Mouse (Mus musculus): ENCODE measurements around the gene Uso1.

Uso1 gene

DNA sequence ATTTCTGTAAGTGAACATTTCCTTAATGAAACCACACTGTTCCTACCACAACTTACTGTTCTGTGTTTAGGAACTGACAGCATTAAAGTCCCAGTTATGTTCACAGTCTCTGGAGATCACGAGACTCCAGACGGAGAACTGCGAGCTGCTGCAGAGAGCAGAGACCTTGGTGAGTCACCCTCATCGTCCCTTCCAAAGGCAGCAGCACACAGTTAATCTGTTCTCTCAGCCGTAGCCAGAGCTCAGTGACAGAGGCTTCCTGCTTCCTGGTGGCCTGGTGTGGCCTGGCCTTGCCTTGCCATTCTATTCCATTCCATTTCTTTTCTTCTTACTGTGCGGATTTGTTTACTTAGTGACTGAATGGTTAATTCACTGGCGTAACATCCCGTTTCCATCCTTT is 60.5 kb downstream of the Uso1 start:
- DNase-seq, result no peak

DNA sequence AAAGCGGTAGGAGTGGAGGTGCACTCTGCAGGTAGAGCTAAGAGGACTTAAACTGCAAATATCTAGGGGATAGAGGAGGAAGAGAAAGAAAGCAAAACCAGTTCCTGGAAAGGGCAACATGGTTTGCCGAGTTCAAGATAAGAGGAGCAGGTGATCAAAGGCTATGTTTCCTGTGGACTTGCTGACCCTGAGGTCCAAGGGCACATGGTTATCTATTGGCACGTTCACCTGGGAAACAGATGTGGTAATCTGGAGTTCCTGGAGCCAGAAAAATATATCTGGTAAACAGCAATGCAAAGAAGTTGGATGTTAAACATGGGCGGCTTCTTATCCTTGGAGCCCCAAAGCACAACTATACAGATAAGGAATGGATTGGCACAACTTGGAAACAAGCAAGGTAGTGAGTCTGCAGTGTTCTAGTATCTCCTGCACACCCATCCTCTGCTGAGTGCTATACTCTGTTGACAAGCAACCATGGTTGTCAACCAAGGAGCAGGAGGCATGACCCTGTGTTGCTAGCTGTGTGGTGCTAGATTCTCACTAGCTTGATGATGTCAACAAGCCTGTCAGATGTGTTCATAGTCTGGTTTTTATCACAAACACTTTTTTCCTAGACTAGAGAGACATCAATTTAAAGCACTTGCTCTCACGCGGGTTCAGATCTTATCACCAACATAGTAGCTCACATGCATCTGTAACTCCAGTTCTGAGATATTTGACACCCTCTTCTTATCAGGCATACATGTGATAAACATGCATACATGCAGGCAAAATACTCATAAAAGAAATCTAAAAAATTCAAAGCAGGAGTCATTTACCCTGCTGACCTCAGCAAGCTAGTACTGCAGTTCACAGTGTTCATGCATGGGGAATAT is 66.7 kb downstream of the Uso1 start:
- no peak for DNase-seq

DNA sequence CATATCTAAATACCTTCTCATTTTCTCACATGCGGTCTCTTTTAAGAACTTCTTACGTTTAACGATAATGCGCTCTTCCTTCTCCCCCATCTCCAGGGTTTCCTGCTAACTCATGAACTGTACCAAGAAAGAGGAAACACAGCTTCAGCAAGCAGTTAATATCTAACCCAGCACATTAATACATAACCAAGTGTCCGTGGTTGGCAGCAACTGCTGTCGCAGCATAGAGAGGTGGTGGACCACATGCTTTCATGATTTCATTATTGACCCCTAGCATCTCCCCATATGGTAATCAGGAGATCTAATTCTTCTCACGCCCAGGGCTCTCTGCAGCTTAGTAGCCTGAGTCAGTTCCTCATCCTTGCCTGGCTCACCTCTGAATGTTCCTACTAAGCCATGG is 67.4 kb downstream of the Uso1 start:
- no peak for DNase-seq

DNA sequence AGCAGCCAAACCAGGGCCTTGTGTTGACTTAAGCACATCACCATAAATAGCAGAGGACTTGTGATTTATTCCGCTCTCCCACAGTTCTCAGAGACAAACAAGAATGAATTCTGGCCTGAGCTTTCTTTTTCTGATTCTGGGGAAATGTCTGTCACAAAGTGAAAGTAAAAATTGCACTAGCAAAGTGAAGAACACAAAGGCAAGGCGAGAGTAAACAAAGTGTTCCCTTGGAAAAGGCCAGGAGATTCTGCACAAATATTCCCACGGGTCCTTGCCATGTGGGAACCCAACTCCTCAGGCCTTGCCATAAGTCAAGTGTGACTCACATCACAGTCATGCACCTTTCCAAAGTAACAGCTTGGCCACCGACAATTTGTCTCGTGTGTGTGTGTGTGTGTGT is 68.0 kb downstream of the Uso1 start:
- no peak for DNase-seq

DNA sequence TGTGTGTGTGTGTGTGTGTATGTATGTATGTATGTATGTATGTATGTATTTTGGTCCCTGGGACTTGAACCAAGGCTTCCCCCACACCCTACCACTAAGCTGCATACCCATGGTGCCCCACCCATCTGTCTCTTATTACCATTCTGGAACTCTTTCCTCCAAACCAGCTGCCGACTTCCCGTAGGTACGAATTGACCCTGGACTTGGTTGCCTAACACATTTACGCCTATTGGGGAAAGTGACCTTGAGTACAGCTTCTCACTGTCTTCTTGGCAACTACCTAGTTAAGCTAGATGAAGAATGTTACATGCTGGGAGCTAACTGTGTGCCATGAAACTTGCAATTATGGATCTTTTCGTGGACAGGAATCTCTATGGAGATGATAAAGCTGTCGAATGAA is 68.4 kb downstream of the Uso1 start:
- DNase-seq, result no peak

DNA sequence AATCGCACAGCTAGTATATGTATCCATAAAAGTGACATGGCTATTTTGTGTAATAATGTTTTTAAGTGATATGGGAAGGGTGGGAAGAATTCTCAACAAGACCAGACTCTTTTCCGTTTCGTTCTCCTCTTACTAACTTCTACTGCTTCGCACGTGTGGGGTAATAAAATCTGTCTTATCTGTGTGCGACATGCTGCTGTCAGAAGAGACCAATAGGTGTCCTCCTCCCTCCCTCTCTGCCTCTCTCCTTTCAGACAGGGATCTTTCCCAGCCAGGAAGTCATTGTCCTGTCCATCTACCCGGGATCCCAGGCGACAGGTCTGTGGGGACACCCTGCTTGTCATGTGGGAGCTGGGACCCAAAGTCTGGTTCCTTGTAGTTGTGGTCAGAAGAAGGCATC is 72.5 kb downstream of the Uso1 start:
- DNase-seq, result no peak

DNA sequence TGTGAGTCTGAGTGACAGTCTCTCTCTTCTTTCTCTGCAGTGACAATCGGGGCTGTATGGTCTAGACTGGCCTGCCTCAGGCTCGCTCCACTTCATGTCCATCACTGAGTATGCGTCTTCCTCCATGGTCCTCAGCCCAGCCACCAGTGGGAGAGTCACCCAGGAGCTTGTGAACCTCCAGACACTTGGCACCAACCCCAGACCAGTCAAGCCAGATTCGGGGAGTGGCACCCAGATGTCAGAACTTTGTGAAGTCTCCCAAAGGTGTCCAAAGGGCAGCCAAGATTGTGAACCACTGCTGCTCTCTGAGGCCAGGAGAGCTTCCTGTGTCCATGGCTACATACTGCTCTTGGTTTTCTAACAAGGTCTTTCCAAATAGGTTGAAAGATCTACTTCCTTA is 74.5 kb downstream of the Uso1 start:
- DNase-seq, result no peak

DNA sequence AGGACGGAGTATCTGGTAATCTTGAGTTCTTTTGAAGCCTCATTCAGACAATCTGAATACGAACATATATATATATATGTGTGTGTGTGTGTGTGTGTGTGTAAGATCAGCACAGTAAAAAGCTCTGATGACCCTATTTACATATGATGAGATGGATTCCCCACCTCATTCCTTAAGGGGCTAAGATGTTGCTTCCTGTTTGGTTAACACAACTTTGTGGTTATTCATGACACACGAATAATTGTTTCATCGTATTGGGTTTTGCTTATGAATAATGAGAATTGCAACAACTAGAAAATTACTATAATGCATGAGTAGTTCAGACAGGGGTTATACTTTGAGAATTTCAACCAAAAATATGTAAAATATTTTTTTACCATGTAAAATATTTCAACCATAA is 77.6 kb downstream of the Uso1 start, which contains the start of gene U90926:
TSS of gene U90926 (minus strand) at position 101 of the 400 bp plus-strand sequence.
- no peak for DNase-seq

DNA sequence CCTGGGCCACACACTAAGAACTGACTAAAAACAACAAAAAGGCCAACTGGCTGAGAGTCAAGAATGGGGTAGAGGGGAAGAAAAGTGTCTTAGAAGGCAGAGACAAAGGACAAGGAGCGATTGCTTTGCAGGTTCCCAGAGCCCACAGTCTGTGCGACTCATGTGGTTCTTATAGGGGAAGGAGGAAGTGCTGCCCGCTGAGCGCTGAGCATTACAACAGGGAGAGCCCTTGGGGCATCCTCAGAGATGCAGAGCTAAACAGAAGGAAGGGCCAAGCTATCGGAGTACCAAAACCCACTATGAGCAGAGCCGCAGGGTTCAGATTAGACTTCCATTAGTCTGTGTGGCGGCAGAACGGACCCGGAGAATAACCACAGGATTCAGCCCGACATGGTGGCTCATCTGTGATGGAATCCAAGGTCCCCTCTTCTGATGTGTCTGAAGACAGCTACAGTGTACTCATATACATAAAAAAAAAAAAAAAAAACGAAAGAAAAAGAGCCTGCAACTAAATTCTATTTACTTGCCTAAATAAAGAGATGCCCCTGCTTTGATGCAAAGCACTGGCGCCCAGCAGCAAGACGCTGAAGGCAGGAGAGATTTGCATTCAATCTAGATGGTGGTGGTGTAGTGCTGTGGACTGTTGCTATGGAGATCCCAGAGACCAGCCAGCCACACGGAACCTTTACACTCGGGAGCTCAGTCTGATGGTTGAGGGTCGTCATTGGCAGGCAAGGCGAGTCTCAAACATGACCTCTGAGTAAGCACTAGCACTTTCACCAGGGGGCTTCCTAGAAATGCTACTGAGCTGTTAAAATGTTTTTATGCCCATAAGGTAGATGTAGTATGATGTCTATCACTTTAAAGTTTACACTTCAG is 81.4 kb downstream of the Uso1 start:
- no peak for DNase-seq

DNA sequence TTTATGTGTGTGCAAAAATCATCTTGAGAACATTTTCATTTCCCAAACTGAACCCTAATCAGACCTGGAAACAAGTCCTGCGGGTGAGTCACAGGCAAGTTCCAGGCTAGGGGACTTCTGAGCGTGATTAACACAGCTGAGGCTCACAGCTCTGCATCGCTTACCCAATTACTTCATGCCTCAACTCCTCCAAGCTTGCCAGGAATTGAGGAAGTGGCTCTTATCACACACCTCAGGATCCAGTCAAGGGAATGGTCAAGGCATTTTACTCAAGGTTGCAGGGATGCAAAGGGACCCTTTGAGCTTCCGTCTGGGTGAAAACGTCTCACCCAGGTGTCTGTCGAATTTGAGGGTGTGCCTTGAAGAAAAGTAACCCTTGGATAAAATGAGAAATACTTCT is 82.1 kb downstream of the Uso1 start:
- no peak for DNase-seq

DNA sequence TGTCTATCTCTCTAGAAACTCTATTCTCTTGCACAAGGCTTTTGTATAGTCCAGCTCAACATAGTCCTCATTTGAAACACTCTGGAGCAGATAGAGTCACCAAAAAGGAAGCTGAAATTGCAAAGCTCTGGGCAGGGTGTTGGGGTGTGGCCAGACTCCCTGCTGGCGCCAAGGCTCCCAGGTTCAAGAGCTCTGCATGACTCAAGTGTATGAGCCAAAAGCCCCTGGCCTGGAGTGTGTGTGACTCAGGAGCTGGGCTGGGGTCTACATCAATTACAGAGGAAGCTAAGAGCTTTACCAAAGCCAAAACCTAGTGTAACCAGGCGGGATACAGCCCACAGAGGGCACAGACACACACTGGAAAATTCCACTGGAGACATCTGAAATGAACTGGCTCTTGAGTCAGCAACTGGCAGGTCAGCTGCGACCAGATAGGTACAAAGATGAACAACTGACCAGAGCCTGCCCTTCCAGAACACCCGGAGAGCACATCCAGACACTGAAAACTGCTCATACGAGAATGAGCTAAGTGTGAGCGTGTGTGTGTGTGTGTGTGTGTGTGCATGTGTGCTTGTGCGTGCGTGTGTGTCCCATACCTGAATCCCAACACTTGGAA is 82.7 kb downstream of the Uso1 start:
- peak in 1 of 2 experiments; percentile 35 for DNase-seq

DNA sequence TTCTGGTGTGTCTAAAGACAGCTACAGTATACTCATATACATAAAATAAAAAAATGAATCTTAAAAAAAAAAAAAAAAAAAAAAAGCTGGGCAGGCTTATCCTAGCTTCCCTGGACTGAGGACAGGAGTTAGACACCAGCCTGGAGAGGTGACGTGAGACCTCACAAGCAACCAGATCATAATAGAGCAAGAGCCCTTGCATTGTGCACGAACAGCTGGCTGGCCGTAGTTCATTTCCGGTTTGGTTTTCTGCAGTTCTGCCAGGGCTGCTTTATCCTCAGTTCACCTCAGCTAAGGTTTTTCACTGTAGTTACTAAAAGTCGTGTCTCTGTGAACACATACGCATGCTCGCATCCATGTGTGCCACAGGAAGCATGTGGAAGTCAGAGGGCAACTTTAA is 90.0 kb downstream of the Uso1 start:
- no peak for DNase-seq

DNA sequence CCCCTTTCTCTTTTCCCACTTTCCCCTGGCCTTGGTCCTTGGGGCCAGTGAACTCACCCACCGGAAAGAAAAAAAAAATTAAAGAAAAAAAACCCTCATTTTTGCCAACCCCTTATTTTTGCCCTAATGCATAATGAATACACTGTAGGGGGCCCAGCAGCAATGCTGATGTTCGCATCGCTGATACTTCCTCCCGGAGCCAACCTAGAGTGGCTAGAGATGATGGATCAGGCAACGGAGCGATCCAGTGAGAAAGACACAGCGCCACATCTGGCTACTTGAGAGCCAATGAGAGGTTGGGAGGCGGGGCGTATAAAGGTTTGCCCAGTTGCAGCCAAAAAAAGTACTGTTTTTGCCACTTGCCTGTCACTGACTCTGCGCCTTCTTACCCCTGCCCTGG is 91.0 kb downstream of the Uso1 start:
- DNase-seq, result no peak

DNA sequence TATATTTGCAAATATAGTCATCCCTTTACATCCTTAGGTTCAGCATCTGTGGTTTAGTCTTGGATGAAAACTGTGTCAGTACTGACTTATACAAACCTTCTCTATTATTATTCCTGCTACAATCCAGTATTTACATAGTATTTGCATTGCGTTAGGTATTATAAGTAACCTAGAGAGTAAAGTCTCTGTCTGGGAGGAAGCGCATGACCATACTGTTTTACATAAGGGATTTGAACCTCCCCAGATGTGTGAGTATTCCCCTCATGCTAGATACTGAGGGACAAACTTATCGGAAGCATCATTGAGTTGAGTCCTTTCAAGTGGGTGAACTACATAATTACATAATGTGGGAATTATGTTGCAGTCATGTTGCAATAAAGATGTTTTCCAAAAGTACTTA is 91.8 kb downstream of the Uso1 start:
- no peak for DNase-seq

DNA sequence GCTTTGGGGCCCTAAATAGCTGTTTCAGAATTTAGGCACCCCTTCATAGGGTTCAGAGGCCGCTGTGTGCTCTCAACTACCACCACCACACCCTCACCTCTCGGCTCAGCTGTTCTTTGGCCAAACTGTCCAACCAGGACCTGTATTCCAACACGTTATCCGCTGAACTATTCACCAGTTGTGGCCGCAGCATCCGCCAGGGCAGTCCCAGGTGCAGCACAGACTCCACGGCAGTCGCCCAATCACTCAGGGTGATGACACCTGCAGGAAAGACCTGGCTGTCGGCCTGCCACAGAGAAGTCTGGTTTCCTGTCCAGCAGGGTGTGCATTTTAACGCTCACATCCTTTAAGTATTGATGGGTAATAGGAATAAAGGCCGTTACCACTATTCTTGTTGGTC is 92.6 kb downstream of the Uso1 start:
- no peak for DNase-seq

DNA sequence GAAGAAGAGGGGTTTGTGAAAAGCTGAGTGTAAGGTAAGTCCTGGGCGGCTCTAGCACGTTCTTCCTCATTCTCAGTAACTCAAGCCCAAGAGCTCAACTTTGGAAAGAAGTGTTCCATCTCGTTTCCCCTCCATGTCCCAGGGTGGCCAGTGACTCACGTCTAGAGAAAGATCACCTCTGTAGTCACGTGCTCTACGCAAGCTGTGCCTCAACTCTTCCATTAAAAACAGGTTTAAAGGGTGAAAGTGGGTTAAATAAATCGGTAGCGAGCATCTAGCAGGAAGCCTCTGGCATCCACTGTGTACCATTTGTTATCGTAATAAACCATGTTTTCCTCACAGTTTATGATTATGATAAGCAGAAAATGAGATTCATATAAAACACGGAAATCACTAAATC is 94.1 kb downstream of the Uso1 start:
- DNase-seq, result no peak

DNA sequence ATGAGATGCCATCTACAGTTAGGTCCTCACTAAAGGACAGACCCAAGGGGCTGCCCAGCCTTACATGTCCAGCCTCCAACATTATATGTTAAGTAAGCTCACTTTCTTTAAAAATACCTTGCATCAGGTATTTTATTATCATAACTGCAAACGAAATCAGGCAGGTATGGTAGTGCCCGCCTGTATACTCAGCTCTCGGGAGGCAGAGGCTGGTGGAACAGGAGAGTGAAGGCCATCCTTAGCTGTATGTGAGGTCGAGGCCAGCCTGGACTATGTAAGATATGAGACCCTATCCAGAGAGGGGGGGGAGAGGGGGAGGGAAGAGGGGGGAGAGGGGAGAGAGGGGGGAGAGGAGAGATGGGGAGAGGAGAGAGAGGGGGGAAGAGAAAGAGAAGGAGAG is 95.6 kb downstream of the Uso1 start:
- DNase-seq, result no peak

DNA sequence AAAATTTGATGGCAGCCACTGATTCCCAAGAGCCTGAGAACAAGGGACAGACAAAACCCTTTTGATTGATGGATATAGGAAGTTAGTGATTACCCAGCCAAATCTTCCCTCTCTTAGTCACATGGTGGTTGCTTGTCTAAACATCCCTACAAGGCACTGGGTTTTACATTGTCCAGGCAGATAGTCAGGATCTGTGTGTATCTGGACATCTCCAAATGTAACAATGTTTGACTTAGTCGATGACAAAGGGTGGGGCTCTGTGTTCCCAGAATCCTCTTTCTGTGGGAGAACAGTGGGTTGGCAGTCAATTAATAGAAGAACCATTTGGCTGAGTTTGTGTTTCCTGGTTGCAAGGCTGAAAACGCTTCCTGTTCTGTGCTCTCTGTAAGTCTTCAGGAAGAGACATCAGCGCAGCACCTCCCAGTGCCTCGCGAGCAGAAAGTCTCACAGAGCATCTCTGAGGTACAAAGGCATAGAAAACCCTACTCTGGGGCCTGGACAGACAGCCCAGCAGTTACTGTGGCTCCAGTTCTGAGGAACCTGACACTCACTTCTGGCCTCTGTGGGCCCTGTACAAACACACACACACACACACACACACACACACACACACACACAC is 97.3 kb downstream of the Uso1 start:
- no peak for DNase-seq

DNA sequence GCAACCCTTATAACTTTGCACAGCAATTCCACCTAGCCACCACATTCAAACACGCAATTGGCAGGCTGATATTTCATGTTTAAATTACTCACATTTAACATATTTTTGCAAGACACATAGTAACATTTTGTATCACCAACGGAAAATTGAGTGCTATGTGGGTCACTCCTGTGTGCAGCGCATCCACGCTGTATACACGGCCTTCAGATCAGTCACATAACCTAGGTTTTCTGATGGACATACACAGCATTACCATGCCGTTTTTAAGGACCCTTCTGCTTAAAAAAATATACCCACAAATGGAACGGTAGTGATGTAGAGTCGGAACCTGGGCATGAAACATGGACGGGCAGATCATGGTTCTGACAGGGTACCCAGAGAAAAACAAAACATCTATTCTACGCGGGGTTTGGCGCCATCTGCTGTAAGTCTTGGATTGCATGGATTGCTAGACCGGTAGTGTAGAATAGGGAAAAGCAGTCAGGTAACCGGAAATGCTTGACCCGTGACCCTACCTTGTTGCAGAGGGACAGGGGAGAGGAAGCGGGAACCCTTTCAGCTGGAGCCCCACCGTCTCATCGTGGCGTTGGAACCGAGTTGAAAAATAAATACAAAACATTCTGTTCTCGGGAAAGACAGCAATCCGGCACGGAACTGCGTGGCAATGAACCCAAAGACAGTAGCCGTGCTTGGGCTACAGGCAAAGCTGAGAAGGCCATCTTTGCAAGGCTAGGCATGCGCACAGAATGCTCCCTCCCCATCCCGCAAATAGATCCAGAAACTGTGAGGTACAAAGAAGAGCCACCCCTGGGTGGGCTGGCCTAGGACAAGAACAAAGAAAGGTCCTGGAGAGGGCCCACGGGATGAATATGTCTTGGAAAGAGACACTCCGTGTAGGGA is 101.8 kb downstream of the Uso1 start:
- DNase-seq, result peak; percentile 38 to 79

DNA sequence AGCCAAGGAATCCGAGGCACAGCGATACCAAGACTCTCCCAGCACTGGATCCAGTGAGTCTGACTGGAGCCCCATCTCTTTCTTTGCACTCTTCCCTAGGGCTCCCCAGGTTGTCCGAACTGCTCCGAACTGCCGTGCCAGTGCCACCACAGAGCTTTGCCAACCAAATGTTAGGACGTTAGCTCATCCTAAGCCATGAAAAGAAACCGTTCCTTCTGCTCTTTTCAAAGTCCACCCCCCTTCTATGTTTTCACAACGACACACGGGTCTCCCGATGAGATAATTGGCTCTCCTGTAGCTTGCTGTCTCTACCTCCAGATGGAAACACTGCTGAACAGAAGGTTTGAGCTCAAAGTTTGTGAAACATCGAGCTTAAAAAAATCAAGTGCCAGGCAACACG is 103.0 kb downstream of the Uso1 start:
- DNase-seq, result no peak

DNA sequence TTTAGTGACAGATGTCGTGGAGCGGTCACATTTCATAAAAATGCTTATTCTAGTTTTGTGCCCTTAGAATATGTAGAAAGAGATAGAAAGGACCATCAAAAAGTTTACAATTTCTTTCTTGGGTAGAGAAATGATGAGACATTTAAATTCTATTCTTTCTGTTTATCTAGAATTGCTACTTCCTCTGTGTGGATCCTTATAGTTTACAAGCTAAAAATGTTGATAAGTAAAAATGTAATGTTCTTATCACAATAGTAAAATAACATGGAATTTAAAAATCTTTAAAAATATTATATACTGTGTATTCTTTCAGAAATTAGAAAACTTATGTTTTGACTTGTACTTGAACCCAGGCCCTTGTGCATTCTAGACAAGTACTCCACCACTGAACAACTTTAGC is 107.2 kb downstream of the Uso1 start:
- no peak for DNase-seq

DNA sequence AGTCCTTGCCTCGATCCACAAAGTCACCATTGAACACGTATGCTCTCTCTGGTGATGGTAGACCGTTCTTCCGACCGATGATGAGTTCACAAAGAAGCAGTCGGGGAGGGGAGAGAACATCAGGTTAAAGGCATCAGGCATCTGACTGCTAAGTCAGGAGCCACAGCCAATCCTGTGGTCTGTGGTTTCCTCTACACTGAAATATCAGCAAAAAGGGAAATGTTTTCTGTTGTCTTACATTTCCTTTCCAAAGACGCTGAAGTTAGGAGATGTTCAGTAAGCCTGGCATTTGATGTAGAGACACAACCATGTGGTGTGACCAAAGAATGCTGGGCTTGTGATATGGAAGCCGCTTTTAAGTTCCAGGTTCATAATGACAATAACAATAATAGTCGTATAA is 107.7 kb downstream of the Uso1 start:
- no peak for DNase-seq

Measured in lung, postnatal 4 days (tissue).